Mouse (Mus musculus) thymus, adult 18-20 months (tissue): Measurements from ENCODE around the gene Gpr83.

ENCODE experiments used
- DNase-seq, 2 experiments: peaks; one replicate each; pipeline ENCODE4 v3.0.0; 2022; ENCODE audit warnings: mixed read lengths in 2 of 2

The Gpr83 gene

GRCm38 (mm10) chr9:14905956-14906355, 45.9 kb downstream of the Gpr83 start:
- DNase-seq = no peak

- no peak for DNase-seq
Observed at GRCm38 (mm10) chr9:14907816-14908415, 47.9 kb downstream of the Gpr83 start.

- DNase-seq = no peak
Observed at GRCm38 (mm10) chr9:14909981-14910380, 50.0 kb downstream of the Gpr83 start.

GRCm38 (mm10) chr9:14912037-14912436, 52.0 kb downstream of the Gpr83 start:
- no peak for DNase-seq

GRCm38 (mm10) chr9:14917661-14918060, 57.7 kb downstream of the Gpr83 start:
- no peak for DNase-seq

- no peak for DNase-seq
Observed at GRCm38 (mm10) chr9:14918825-14919668, 59.0 kb downstream of the Gpr83 start.
